Mouse (Mus musculus) embryonic fibroblast, embryonic 13.5 days (primary cell): ENCODE measurements at regions not wholly inside any gene's neighbourhood (a gene's known extent, or its start where the extent isn't known, plus 50 kb on each side); places are given as distances from the start of the nearest gene placed in this dataset.

Source experiments
- CTCF ChIP-seq: IDR thresholded peaks from 2 replicates; pipeline ENCODE4 v1.5.1; 2011; ENCODE audit warnings: mild to moderate bottlenecking, control low read depth, low read length, moderate library complexity, borderline replicate concordance; ENCODE audit not compliant: insufficient read depth
- POLR2A ChIP-seq: IDR thresholded peaks from 2 replicates; pipeline ENCODE4 v1.6.1; 2011; ENCODE audit warnings: low read depth, mild to moderate bottlenecking, control low read depth, low read length, moderate library complexity

DNA sequence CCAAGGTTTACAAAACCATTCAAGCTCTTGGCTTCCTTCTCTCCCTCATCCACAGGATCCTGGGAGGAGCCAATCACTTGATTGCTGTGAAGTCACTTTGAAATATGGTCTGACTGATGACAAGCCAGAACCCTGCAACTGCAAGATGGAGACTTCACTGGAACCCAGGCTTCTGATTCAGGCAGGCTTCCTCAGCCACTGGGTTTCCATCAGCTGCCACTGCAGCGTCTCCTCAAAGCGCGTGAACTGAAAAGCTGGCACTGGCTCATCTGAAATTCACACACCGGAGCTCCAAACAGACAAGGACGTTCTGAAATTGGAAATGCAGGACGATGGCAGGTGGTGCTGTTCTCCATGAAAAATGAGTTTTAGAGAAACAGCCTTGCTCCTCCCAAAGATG, 280.1 kb upstream of the AI593442 start:
- TF ChIP-seq CTCF = no peak
- no peak for TF ChIP-seq POLR2A
